Mouse (Mus musculus) limb, embryonic 15.5 days (tissue): ENCODE measurements around the gene Gpatch1. TPM values are rescaled to one million over a fixed set of nuclear protein-coding genes. Genes with fewer than 3 reads are reported as not detected.

Experiments used
- polyA plus RNA-seq: library from polyadenylated mRNA; unstranded; fragments of >200 nt; fragmentation: Nextera tagmentation; extraction: Ambion mirVana; gene quantifications from 2 replicates; pipeline ENCODE4 v1.2.1, GENCODE M21; 2015

Gene Gpatch1
- polyA plus RNA-seq, 1 experiment from 2014 or later = 16.1 TPM

Other genes with a start within 250 kb of the Gpatch1 start
- gene Cebpa, start 199.1 kb downstream of the Gpatch1 start, polyA plus RNA-seq = 13.6 and 16.5 TPM in 2 replicates
- 6.7 and 8.6 TPM in 2 replicates for gene Slc7a10, start 132.1 kb downstream of the Gpatch1 start, polyA plus RNA-seq
- gene Lrp3, start 102.9 kb downstream of the Gpatch1 start, polyA plus RNA-seq = 8.3 and 8.8 TPM in 2 replicates
- 2.8 and 2.9 TPM in 2 replicates for gene Rhpn2, start 15.7 kb upstream of the Gpatch1 start, polyA plus RNA-seq
- gene Faap24, start 78.4 kb upstream of the Gpatch1 start, polyA plus RNA-seq = 15.6 and 16.0 TPM in 2 replicates
- 34.6 and 34.9 TPM in 2 replicates for gene Cep89, start 78.6 kb upstream of the Gpatch1 start, polyA plus RNA-seq
- 0.08 TPM in 1 of 2 replicates, not detected in the other for gene Slc7a9, start 130.4 kb upstream of the Gpatch1 start, polyA plus RNA-seq
- 0.19 and 0.36 TPM in 2 replicates for gene Tdrd12, start 219.3 kb upstream of the Gpatch1 start, polyA plus RNA-seq
- 47.5 and 49.3 TPM in 2 replicates for gene Nudt19, start 237.9 kb upstream of the Gpatch1 start, polyA plus RNA-seq